Mouse (Mus musculus): Measurements from ENCODE around the gene Ror2. TPM values are rescaled to one million over a fixed set of nuclear protein-coding genes. Genes with fewer than 3 reads are reported as not detected.

Gene Ror2
- polyA plus RNA-seq (2012; rRNA removed), result 8.0 and 10.0 TPM in 2 replicates

GRCm38 (mm10) chr13:53285756-53286361, at the start of gene Ror2:
TSS of gene Ror2 (minus strand) at chr13:53286124.

Other genes starting within 250 kb of the Ror2 start
- 8.5 and 10.3 TPM in 2 replicates for gene Sptlc1, start 91.3 kb upstream of the Ror2 start, polyA plus RNA-seq (2012; rRNA removed)
- gene Msx2, start 186.9 kb upstream of the Ror2 start, polyA plus RNA-seq (2012; rRNA removed), result 0.06 and 0.20 TPM in 2 replicates

All from stomach, adult 2 months (tissue).